Mouse (Mus musculus) MEL (cell line): ENCODE measurements around the gene Nexn.

Experiments used
- CHD1 ChIP-seq: IDR thresholded peaks from 2 replicates; pipeline ENCODE4 v1.6.1; 2012; ENCODE audit warnings: low read depth, mild to moderate bottlenecking, inconsistent platforms, low read length, improper control_type of control experiment
- CTCF ChIP-seq, 3 experiments: IDR thresholded peaks in 2 of 3; conservative IDR thresholded peaks in 1 of 3; 2 replicates each; pipeline ENCODE4 v1.5.1; 2011 to 2012; ENCODE audit warnings: low read length in 3 of 3, low read depth in 2 of 3, mild to moderate bottlenecking in 2 of 3, improper control_type of control experiment in 1 of 3, inconsistent platforms in 1 of 3, mixed read lengths in 1 of 3, moderate library complexity in 1 of 3; ENCODE audit not compliant: control insufficient read depth in 1 of 3, insufficient read depth in 1 of 3, poor library complexity in 1 of 3, severe bottlenecking in 1 of 3
- E2F4 ChIP-seq: IDR thresholded peaks from 2 replicates; pipeline ENCODE4 v1.6.1; 2011; ENCODE audit warnings: low read depth, low read length, improper control_type of control experiment, borderline replicate concordance
- GATA1 ChIP-seq: IDR thresholded peaks from 2 replicates; pipeline ENCODE4 v1.6.1; 2011; ENCODE audit warnings: low read depth, low read length, improper control_type of control experiment
- RAD21 ChIP-seq: IDR thresholded peaks from 2 replicates; pipeline ENCODE4 v1.6.1; 2011; ENCODE audit warnings: mild to moderate bottlenecking, low read depth, low read length, improper control_type of control experiment
- ZMIZ1 ChIP-seq: IDR thresholded peaks from 2 replicates; pipeline ENCODE4 v1.6.1; 2012; ENCODE audit warnings: low read depth, mild to moderate bottlenecking, inconsistent platforms, low read length, improper control_type of control experiment, moderate library complexity

DNA sequence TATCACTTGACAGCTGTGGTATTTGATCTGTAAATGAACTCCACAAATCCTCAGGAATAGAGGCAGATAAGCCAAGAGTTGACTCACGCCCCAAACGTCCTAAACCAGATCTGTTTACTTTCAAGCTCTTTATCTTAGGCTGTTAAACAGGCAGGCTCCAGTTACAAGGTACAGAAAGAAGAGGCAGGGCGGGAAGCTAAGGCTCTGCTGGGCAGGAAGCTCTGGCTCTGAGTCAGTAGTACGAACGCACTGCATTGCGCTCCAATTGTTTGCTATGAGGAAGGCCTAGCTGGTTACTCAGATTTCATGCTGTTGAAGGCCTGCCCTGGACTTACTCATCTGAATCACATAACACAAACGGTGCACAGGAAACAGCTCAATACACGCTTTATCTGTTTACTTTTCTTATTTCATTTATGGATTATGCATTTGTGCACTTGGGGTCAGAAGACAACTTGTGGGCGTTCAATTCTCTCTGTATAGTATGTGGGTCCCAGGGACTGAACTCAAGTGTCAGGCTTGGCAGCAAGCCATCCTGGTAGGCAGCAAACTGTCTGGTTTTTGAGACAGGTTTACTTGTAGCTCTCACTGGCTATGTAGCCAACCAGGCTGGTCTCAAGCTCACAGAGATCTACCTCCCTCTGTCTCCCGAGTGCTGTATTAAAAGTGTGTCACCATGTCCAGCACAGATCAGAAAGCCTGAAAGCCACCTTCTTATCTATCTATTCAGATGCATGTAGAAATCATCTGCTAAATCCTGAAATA is 42.5 kb upstream of the Nexn start:
- TF ChIP-seq RAD21 = no peak
- TF ChIP-seq E2F4 = peak; percentile 89
- peak; percentile 88 for TF ChIP-seq GATA1
- no peak for TF ChIP-seq ZMIZ1
- no peak for TF ChIP-seq CTCF (IDR thresholded peaks at IDR 0.05 in 2 of 3, conservative IDR thresholded peaks at IDR 0.05 in 1 of 3; ENCODE audit: control insufficient read depth in 1 of 3, insufficient read depth in 1 of 3, low read depth in 2 of 3, low read length in 3 of 3, poor library complexity in 1 of 3, severe bottlenecking in 1 of 3)
- no peak for TF ChIP-seq CHD1
